Mouse (Mus musculus): ENCODE results near the gene Entpd2. TPM values are rescaled to one million over a fixed set of nuclear protein-coding genes. Genes with fewer than 3 reads are reported as not detected.

The Entpd2 gene
- 33.9 and 38.1 TPM in 2 replicates for polyA plus RNA-seq (2015; fragmentation: Nextera tagmentation; extraction: Ambion mirVana)

- ATAC-seq = peak; percentile 91
- 0 out of 2 replicates have a peak, but pooled peaks cover 3% of the 10 kb centered on the region for H3K27me3 ChIP-seq (replicated peaks; ENCODE audit: control insufficient read depth, insufficient read depth, low read length)
- WGBS = 1% methylated on average over 55 of the region's 57 CpGs
Measured at GRCm38 (mm10) chr2:25395721-25396596, at the start of gene Entpd2. Gene Entpd2 (plus strand): TSS chr2:25395874.

DNA sequence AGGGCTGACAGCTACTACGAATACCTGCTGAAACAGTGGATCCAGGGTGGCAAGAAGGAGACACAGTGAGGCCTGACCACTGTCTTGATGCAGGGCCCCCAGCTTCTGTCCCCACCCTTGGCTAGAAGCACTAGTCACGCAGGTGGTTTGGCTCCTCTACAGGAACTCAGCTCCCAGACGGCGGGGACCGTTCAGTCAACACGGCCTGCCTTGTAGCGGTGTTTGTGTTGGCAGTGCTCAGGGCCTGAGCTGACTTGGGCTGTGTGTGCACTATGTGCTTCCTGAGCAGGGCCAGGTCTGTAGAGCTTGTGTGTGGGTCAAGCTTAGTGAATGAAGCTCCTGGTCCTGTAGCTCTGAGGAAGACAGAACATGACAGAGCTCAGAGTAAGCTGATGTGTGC lies 47.5 kb upstream of the Entpd2 start:
- Histone ChIP-seq H3K4me3 (ENCODE audit: low read depth, low read length) (no peak overlapping the region), H3K4me1 (replicated peaks; ENCODE audit: control insufficient read depth, insufficient read depth, low read length) (no peaks in the 10 kb centered on the region), H3K36me3 (ENCODE audit: control insufficient read depth, insufficient read depth) (peaks cover 96% of the 10 kb centered on the region), H3K27me3 (replicated peaks; ENCODE audit: control insufficient read depth, insufficient read depth, low read length) (no peaks in the 10 kb centered on the region), H3K27ac (ENCODE audit: low read depth, low read length) (no peak overlapping the region), H3K9ac (ENCODE audit: low read depth, low read length) (no peak overlapping the region), H3K9me3 (ENCODE audit: control insufficient read depth) (no peaks in the 10 kb centered on the region), H3K4me2 (replicated peaks; ENCODE audit: low read depth) (no peak overlapping the region)
- no peak for ATAC-seq
- 90% methylated on average over 7 of the region's 7 CpGs for WGBS
- no peak for TF ChIP-seq CTCF (IDR thresholded peaks at IDR 0.05; ENCODE audit: low read depth)

More at GRCm38 (mm10) chr2:25395721-25396596, at the start of gene Entpd2:
- peak within 1 kb of the TSS; percentile 82 for H3K27ac ChIP-seq (ENCODE audit: low read depth, low read length)
- H3K36me3 ChIP-seq (ENCODE audit: control insufficient read depth, insufficient read depth) = no peaks in the 10 kb centered on the region
- no peaks in the 10 kb centered on the region for H3K9me3 ChIP-seq (ENCODE audit: control insufficient read depth)
- peak within 1 kb of the TSS; percentile 62 for H3K9ac ChIP-seq (ENCODE audit: low read depth, low read length)
- H3K4me1 ChIP-seq (replicated peaks; ENCODE audit: control insufficient read depth, insufficient read depth, low read length) = no peaks in the 10 kb centered on the region
- H3K4me3 ChIP-seq (ENCODE audit: low read depth, low read length) = peak within 1 kb of the TSS; percentile 57
- peak within 1 kb of the TSS; percentile 96 for H3K4me2 ChIP-seq (replicated peaks; ENCODE audit: low read depth)
- TF ChIP-seq CTCF (IDR thresholded peaks at IDR 0.05; ENCODE audit: low read depth) = peak; percentile 59

GRCm38 (mm10) chr2:25349499-25349898 lies 46.2 kb upstream of the Entpd2 start:
- H3K27ac ChIP-seq (ENCODE audit: low read depth, low read length) = no peak overlapping the region
- no peak overlapping the region for H3K9ac ChIP-seq (ENCODE audit: low read depth, low read length)
- no peak overlapping the region for H3K4me2 ChIP-seq (replicated peaks; ENCODE audit: low read depth)
- no peak for TF ChIP-seq CTCF (IDR thresholded peaks at IDR 0.05; ENCODE audit: low read depth)
- WGBS = 95% methylated on average over 4 of the region's 4 CpGs
- no peaks in the 10 kb centered on the region for H3K4me1 ChIP-seq (replicated peaks; ENCODE audit: control insufficient read depth, insufficient read depth, low read length)
- H3K9me3 ChIP-seq (ENCODE audit: control insufficient read depth) = no peaks in the 10 kb centered on the region
- H3K27me3 ChIP-seq (replicated peaks; ENCODE audit: control insufficient read depth, insufficient read depth, low read length) = no peaks in the 10 kb centered on the region
- no peak for ATAC-seq
- peaks cover 84% of the 10 kb centered on the region for H3K36me3 ChIP-seq (ENCODE audit: control insufficient read depth, insufficient read depth)
- H3K4me3 ChIP-seq (ENCODE audit: low read depth, low read length) = no peak overlapping the region

DNA sequence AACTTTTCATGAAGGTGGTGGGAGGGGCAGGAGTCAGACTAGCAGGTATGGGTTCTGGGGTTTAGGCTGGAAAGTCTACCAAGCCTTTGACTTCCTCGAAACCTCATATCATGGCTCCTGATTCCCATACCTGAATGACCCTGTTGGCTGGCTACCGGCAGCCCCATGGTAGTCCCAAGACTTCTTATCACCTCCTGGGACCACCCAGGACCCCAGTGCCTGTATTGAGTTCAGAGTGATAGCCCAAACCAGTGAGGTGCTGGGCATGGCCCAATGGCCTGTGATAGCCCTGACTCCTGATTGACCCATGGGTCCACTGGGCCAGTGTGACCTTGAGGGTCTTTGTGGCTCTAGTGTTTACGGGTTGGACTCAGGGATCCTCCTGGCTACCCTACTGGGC lies 45.0 kb upstream of the Entpd2 start:
- ATAC-seq = no peak
- H3K27ac ChIP-seq (ENCODE audit: low read depth, low read length) = no peak overlapping the region
- WGBS = 94% methylated on average over 3 of the region's 3 CpGs

GRCm38 (mm10) chr2:25354211-25354610 lies 41.5 kb upstream of the Entpd2 start:
- no peak for TF ChIP-seq CTCF (IDR thresholded peaks at IDR 0.05; ENCODE audit: low read depth)
- Histone ChIP-seq H3K9ac (ENCODE audit: low read depth, low read length) (no peak overlapping the region), H3K4me1 (replicated peaks; ENCODE audit: control insufficient read depth, insufficient read depth, low read length) (peaks cover 6% of the 10 kb centered on the region; the same call in 1 of the 2 replicates), H3K4me3 (ENCODE audit: low read depth, low read length) (no peak overlapping the region), H3K36me3 (ENCODE audit: control insufficient read depth, insufficient read depth) (peaks cover 44% of the 10 kb centered on the region), H3K27me3 (replicated peaks; ENCODE audit: control insufficient read depth, insufficient read depth, low read length) (no peaks in the 10 kb centered on the region), H3K4me2 (replicated peaks; ENCODE audit: low read depth) (0 out of 2 replicates have a peak overlapping the region, but pooled peaks have one; percentile 84), H3K27ac (ENCODE audit: low read depth, low read length) (no peak overlapping the region), H3K9me3 (ENCODE audit: control insufficient read depth) (no peaks in the 10 kb centered on the region)
- 85% methylated on average over 6 of the region's 6 CpGs for WGBS
- ATAC-seq = no peak

More for the DNA sequence above, 45.0 kb upstream of the Entpd2 start:
- peaks cover 76% of the 10 kb centered on the region for H3K36me3 ChIP-seq (ENCODE audit: control insufficient read depth, insufficient read depth)
- no peaks in the 10 kb centered on the region for H3K4me1 ChIP-seq (replicated peaks; ENCODE audit: control insufficient read depth, insufficient read depth, low read length)
- no peak overlapping the region for H3K4me2 ChIP-seq (replicated peaks; ENCODE audit: low read depth)
- no peaks in the 10 kb centered on the region for H3K27me3 ChIP-seq (replicated peaks; ENCODE audit: control insufficient read depth, insufficient read depth, low read length)
- TF ChIP-seq CTCF (IDR thresholded peaks at IDR 0.05; ENCODE audit: low read depth) = no peak
- no peak overlapping the region for H3K9ac ChIP-seq (ENCODE audit: low read depth, low read length)
- H3K4me3 ChIP-seq (ENCODE audit: low read depth, low read length) = no peak overlapping the region
- H3K9me3 ChIP-seq (ENCODE audit: control insufficient read depth) = no peaks in the 10 kb centered on the region

GRCm38 (mm10) chr2:25355419-25356066 lies 40.1 kb upstream of the Entpd2 start:
- no peak for ATAC-seq
- 37% methylated on average over 18 of the region's 18 CpGs for WGBS
- peak overlapping the region; percentile 43 for H3K9ac ChIP-seq (ENCODE audit: low read depth, low read length)

More at GRCm38 (mm10) chr2:25355419-25356066, 40.1 kb upstream of the Entpd2 start:
- no peak for TF ChIP-seq CTCF (IDR thresholded peaks at IDR 0.05; ENCODE audit: low read depth)
- H3K4me2 ChIP-seq (replicated peaks; ENCODE audit: low read depth) = peak overlapping the region; percentile 84
- H3K27me3 ChIP-seq (replicated peaks; ENCODE audit: control insufficient read depth, insufficient read depth, low read length) = no peaks in the 10 kb centered on the region
- no peak overlapping the region; the same call in 1 of the 2 replicates for H3K27ac ChIP-seq (ENCODE audit: low read depth, low read length)
- H3K4me1 ChIP-seq (replicated peaks; ENCODE audit: control insufficient read depth, insufficient read depth, low read length) = peaks cover 6% of the 10 kb centered on the region; the same call in 1 of the 2 replicates
- H3K36me3 ChIP-seq (ENCODE audit: control insufficient read depth, insufficient read depth) = peaks cover 36% of the 10 kb centered on the region
- no peaks in the 10 kb centered on the region for H3K9me3 ChIP-seq (ENCODE audit: control insufficient read depth)
- peak overlapping the region; percentile 49 for H3K4me3 ChIP-seq (ENCODE audit: low read depth, low read length)
